In the genomic region with DNA sequence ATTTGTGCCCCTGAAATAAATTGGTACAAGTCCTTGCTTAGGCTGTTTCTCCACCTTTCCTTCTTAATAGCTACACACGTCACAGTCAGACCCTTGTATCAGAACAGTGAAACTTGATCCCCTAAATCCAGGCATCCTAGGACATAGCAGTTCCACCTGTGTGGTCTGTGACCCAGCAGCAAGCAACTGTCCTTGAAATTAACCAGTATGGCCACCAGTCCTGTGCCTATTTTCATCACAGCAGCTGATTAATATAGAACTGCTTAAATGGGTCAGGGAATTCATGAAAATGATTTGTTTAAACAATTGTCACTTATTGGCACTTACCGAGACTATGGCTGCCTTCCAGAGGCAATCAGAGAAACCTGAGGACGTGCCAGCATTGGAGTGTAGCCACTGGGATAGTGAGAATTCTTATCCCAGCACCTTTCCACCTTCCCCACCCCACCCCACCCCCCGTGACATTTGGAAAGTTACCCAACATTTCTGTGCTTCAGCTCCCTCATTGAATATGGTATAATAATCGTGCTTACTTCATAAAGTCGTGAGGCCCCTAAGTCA, we compare ENCODE assay signal across 10 mouse cellular contexts.
DNase-seq lines count a peak whose midpoint lies in the region; ATAC-seq lines count a peak whose summit lies in the region.
"Had no signal": no experiment of that assay in that cellular context is flagged by ENCODE, and none has a peak within 500 bp of the region (broad histone marks: within the 10 kb centered on the region; RNA-seq: fewer than 3 reads in every experiment).

No protein-coding gene starts in this region.

- WGBS in heart, embryonic 16.5 days: 43% methylated on average over 6 of the region's 6 CpGs

- peak overlapping the region; percentile 33 for H3K4me2 ChIP-seq in heart, embryonic 16.5 days (ENCODE audit: low read depth, low read length)

- H3K4me1 ChIP-seq in heart, embryonic 16.5 days (ENCODE audit: control insufficient read depth, insufficient read depth, low read length): peaks cover 14% of the 10 kb centered on the region

- no peak overlapping the region for H3K4me3 ChIP-seq in heart, embryonic 16.5 days (ENCODE audit: low read length)

- no peaks in the 10 kb centered on the region for H3K27me3 ChIP-seq in heart, embryonic 16.5 days (ENCODE audit: control insufficient read depth, insufficient read depth, low read length)

- no peaks in the 10 kb centered on the region for H3K36me3 ChIP-seq in heart, embryonic 16.5 days (ENCODE audit: control insufficient read depth, insufficient read depth)

- DNase-seq in adrenal gland, postnatal 14 days: peak; percentile 34
- no peak for DNase-seq in adrenal gland, adult 2 months
- DNase-seq in left cerebral cortex, postnatal 4 days: peak; percentile 64
- no peak for DNase-seq in left cerebral cortex, postnatal 14 days (ENCODE audit: low spot score in 2 of 2)
- peak; percentile 74 for DNase-seq in lung, postnatal 10 days
- no peak for DNase-seq in layer of hippocampus, adult 8-10 months (ENCODE audit: low spot score in 2 of 2)
- DNase-seq: gastrocnemius, postnatal 25 days; liver had no signal

- H3K27ac ChIP-seq in heart, embryonic 16.5 days (ENCODE audit: low read length): peak overlapping the region; percentile 33

- no peaks in the 10 kb centered on the region for H3K9me3 ChIP-seq in heart, embryonic 16.5 days (replicated peaks; ENCODE audit: control insufficient read depth, low read length)

- H3K9ac ChIP-seq in heart, embryonic 16.5 days (ENCODE audit: low read length): no peak overlapping the region

- ATAC-seq in heart, embryonic 16.5 days (replicated peaks; ENCODE audit: extremely low read depth, insufficient read depth, low FRiP score): peak; percentile 32; the same call in 1 of the 2 replicates
- no peak for ATAC-seq in inflammation-experienced regulatory T-cells, adult 6 months

- intact Hi-C loops in left cerebral cortex, postnatal 4 days (cut with DNase I): no loop called here
- intact Hi-C loops in left cerebral cortex, postnatal 14 days (cut with DNase I): no loop called here

Comparison
In these comparisons a context has a peak if more than half of its experiments do, and no peak if none do; other contexts are left out.
1. DNase-seq: peak in adrenal gland, postnatal 14 days (single experiment), left cerebral cortex, postnatal 4 days (single experiment) and lung, postnatal 10 days (single experiment); none in adrenal gland, adult 2 months (single experiment), left cerebral cortex, postnatal 14 days (0 of 2) and layer of hippocampus, adult 8-10 months (0 of 2).